Mouse (Mus musculus): ENCODE results near the gene Rhox3c.
"Not testable (repeated sequence)": the region's sequence is repeated elsewhere in the genome, so short reads cannot be mapped to it uniquely, and the experiment has no call there.

The Rhox3c gene

DNA sequence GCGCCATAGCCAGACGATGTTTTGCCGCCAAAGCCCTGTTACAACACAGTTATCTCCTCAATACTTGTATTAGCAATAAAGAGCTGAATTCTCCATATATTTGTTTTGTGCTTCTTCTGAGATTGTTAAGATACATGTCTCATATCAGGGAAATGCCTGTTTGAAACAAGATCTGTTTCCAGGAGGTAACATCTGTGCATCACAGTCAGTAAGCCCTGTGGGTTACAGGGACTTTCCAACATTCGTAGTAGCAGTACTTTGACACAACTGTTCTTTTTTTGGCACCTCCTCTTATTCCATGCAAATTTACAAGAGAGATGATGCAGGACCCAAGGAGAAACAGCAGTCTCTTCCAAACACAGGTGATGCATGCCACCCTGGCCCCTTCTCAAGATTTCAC, at the start of gene Rhox3c:
Rhox3c (plus strand) TSS at position 301 of the 400 bp plus-strand sequence.
- not testable (repeated sequence) for DNase-seq (ENCODE audit: low read depth, low spot score)

DNA sequence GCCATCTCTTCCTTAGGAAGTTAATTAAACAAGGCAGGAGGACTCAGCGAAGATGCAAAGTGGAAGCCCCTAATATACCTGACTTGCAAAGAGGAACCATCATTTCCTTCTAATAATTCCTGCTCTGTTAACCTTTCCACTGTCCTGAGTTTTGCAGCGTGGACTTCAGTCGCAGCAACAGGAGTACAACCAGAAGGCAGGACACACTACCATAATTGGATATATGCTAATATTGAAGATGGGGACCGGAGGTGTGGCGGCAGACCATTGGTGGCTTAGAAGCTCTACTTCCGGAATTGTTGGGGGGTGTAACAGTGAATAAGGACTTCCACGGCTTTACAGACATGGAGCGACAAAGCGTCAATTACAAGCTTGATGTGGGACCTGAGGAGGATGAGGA, 46.6 kb upstream of the Rhox3c start, which contains the start of gene Rhox2b:
Rhox2b (plus strand) TSS at position 301 of the 400 bp plus-strand sequence.
- DNase-seq (ENCODE audit: low read depth, low spot score): not testable (repeated sequence)

DNA sequence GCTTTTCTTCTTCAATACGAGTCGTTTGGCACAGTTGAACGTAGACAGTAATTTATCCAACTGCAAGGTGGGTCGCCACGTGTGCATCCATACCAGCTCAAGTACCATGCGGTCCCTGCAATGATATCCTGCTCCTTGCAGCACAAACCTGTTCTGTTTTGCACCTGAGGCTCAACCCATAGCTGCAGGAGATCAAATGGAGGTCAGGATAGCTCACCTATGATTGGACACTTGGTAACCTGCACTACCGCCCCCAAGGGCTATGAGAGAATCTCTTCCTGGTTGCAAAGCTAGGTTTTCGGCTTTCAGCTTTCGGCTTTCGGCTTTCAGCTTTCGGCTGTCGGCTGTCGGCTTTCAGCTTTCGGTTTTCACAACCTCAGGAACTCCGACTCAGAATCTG, 26.2 kb upstream of the Rhox3c start, which contains the start of gene Rhox4b:
Rhox4b (plus strand) TSS at position 301 of the 400 bp plus-strand sequence.
- not testable (repeated sequence) for DNase-seq (ENCODE audit: low read depth, low spot score)

DNA sequence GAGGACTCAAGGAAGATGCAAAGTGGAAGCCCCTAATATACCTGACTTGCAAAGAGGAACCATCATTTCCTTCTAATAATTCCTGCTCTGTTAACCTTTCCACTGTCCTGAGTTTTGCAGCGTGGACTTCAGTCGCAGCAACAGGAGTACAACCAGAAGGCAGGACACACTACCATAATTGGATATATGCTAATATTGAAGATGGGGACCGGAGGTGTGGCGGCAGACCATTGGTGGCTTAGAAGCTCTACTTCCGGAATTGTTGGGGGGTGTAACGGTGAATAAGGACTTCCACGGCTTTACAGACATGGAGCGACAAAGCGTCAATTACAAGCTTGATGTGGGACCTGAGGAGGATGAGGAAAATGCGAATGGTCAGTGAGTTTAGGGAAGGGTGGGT, 5.0 kb upstream of the Rhox3c start, which contains the start of gene Rhox2c:
Rhox2c (plus strand) TSS at position 301 of the 400 bp plus-strand sequence.
- not testable (repeated sequence) for DNase-seq (ENCODE audit: low read depth, low spot score)

DNA sequence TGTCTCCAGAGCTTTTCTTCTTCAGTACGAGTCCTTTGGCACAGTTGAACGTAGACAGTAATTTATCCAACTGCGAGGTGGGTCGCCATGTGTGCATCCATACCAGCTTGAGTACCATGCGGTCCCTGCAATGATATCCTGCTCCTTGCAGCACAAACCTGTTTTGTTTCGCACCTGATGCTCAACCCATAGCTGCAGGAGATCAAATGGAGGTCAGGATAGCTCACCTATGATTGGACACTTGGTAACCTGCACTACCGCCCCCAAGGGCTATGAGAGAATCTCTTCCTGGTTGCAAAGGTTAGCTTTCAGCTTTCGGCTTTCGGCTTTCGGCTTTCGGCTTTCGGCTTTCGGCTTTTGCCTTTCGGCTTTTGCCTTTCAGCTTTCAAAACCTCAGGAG, 21.7 kb downstream of the Rhox3c start, which contains the start of gene Rhox4c:
Rhox4c (plus strand) TSS at position 301 of the 400 bp plus-strand sequence.
- not testable (repeated sequence) for DNase-seq (ENCODE audit: low read depth, low spot score)

DNA sequence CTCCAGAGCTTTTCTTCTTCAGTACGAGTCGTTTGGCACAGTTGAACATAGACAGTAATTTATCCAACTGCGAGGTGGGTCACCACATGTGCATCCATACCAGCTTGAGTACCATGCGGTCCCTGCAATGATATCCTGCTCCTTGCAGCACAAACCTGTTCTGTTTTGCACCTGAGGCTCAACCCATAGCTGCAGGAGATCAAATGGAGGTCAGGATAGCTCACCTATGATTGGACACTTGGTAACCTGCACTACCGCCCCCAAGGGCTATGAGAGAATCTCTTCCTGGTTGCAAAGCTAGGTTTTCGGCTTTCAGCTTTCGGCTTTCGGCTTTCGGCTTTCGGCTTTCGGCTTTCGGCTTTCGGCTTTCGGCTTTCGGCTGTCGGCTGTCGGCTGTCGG, 55.7 kb downstream of the Rhox3c start, which contains the start of gene Rhox4d:
Rhox4d (plus strand) TSS at position 301 of the 400 bp plus-strand sequence.
- DNase-seq (ENCODE audit: low read depth, low spot score): not testable (repeated sequence)

Measured in R1 (cell line).